Mouse (Mus musculus) MEL (cell line): Measurements from ENCODE around the gene Rpa3. TPM values are rescaled to one million over a fixed set of nuclear protein-coding genes. Genes with fewer than 3 reads are reported as not detected.

Experiments
- DNase-seq: peaks from one replicate; pipeline ENCODE4 v3.0.0; 2011; ENCODE audit warnings: low read depth, low spot score
- H3K27ac ChIP-seq: 2 replicates; pipeline ENCODE4 v1.5.1; 2012; ENCODE audit warnings: low read depth, mild to moderate bottlenecking, control low read depth, low read length, moderate library complexity; ENCODE audit not compliant: control insufficient read depth
- H3K27me3 ChIP-seq, 2 experiments: fragments of 150-350 bp in 1 of 2; sonication (generic) in 1 of 2; 2 replicates each; pipeline ENCODE4 v1.6.1; 2012; ENCODE audit warnings: low read length in 2 of 2, mild to moderate bottlenecking in 2 of 2, improper control_type of control experiment in 1 of 2, moderate library complexity in 1 of 2; ENCODE audit not compliant: insufficient read depth in 2 of 2, control insufficient read depth in 1 of 2
- H3K36me3 ChIP-seq, 2 experiments: 2 replicates each; pipeline ENCODE4 v1.6.1; 2012 to 2014; ENCODE audit warnings: low read length in 2 of 2, improper control_type of control experiment in 1 of 2, inconsistent platforms in 1 of 2, mild to moderate bottlenecking in 1 of 2; ENCODE audit not compliant: insufficient read depth in 2 of 2, control insufficient read depth in 1 of 2
- H3K4me1 ChIP-seq, 2 experiments: fragments of 150-350 bp in 1 of 2; sonication (generic) in 1 of 2; 2 replicates each; pipeline ENCODE4 v1.6.1; 2012; ENCODE audit warnings: low read length in 2 of 2, improper control_type of control experiment in 1 of 2, mild to moderate bottlenecking in 1 of 2; ENCODE audit not compliant: insufficient read depth in 2 of 2, control insufficient read depth in 1 of 2
- H3K4me3 ChIP-seq, 2 experiments: fragments of 150-350 bp in 1 of 2; sonication (generic) in 1 of 2; 2 replicates each; pipeline ENCODE4 v1.5.1; 2012; ENCODE audit warnings: low read depth in 2 of 2, low read length in 2 of 2, mild to moderate bottlenecking in 2 of 2, moderate library complexity in 2 of 2, control low read depth in 1 of 2, improper control_type of control experiment in 1 of 2; ENCODE audit not compliant: control insufficient read depth in 1 of 2, insufficient read depth in 1 of 2
- H3K79me2 ChIP-seq: 2 replicates; pipeline ENCODE4 v1.6.1; 2012; ENCODE audit warnings: mild to moderate bottlenecking, low read length, moderate library complexity; ENCODE audit not compliant: control insufficient read depth, poor library complexity, insufficient read depth
- H3K9ac ChIP-seq: 2 replicates; pipeline ENCODE4 v1.6.1; 2012; ENCODE audit warnings: low read depth, mild to moderate bottlenecking, control low read depth, low read length, moderate library complexity; ENCODE audit not compliant: control insufficient read depth, poor library complexity, severe bottlenecking
- H3K9me3 ChIP-seq: fragments of 150-350 bp; sonication (generic); replicated peaks from 2 replicates; pipeline ENCODE4 v1.6.1; 2012; ENCODE audit warnings: mild to moderate bottlenecking, low read length, improper control_type of control experiment, moderate library complexity; ENCODE audit not compliant: insufficient read depth
- ELF1 ChIP-seq: IDR thresholded peaks from 2 replicates; pipeline ENCODE4 v1.6.1; 2014; ENCODE audit warnings: low read depth, mild to moderate bottlenecking, inconsistent platforms, low read length, improper control_type of control experiment, moderate library complexity
- ETS1 ChIP-seq: IDR thresholded peaks from 2 replicates; pipeline ENCODE4 v1.6.1; 2012; ENCODE audit warnings: low read depth, mild to moderate bottlenecking, inconsistent platforms, low read length, improper control_type of control experiment, moderate library complexity
- KAT2A ChIP-seq: conservative IDR thresholded peaks from 2 replicates; pipeline ENCODE4 v1.6.1; 2012; ENCODE audit warnings: low read depth, low read length, improper control_type of control experiment, inconsistent platforms
- MEF2A ChIP-seq: IDR thresholded peaks from 2 replicates; pipeline ENCODE4 v1.6.1; 2014; ENCODE audit warnings: low read depth, mild to moderate bottlenecking, inconsistent platforms, low read length, improper control_type of control experiment; ENCODE audit not compliant: poor library complexity, insufficient replicate concordance, severe bottlenecking; ENCODE audit errors: extremely low read depth
- MXI1 ChIP-seq: IDR thresholded peaks from 2 replicates; pipeline ENCODE4 v1.6.1; 2011; ENCODE audit warnings: mild to moderate bottlenecking, low read depth, low read length, improper control_type of control experiment
- MYC ChIP-seq: IDR thresholded peaks from 2 replicates; pipeline ENCODE4 v1.6.1; 2011; ENCODE audit warnings: low read depth, mild to moderate bottlenecking, low read length, improper control_type of control experiment, moderate library complexity
- NELFE ChIP-seq: IDR thresholded peaks from 2 replicates; pipeline ENCODE4 v1.6.1; 2011; ENCODE audit warnings: low read depth, low read length, improper control_type of control experiment
- NRF1 ChIP-seq: IDR thresholded peaks from 2 replicates; pipeline ENCODE4 v1.6.1; 2014; ENCODE audit warnings: low read depth, mild to moderate bottlenecking, inconsistent platforms, low read length, improper control_type of control experiment, moderate library complexity; ENCODE audit not compliant: poor library complexity, insufficient read depth, severe bottlenecking
- POLR2A ChIP-seq, 2 experiments: IDR thresholded peaks; 2 replicates each; pipeline ENCODE4 v1.6.1; 2011 to 2012; ENCODE audit warnings: low read length in 2 of 2, mild to moderate bottlenecking in 2 of 2, control low read depth in 1 of 2, improper control_type of control experiment in 1 of 2, low read depth in 1 of 2, moderate library complexity in 1 of 2; ENCODE audit not compliant: control insufficient read depth in 1 of 2, insufficient read depth in 1 of 2, poor library complexity in 1 of 2
- SIN3A ChIP-seq: IDR thresholded peaks from 2 replicates; pipeline ENCODE4 v1.6.1; 2012; ENCODE audit warnings: low read length, improper control_type of control experiment, inconsistent platforms
- TAL1 ChIP-seq: IDR thresholded peaks from 2 replicates; pipeline ENCODE4 v1.6.1; 2012; ENCODE audit warnings: mild to moderate bottlenecking, inconsistent platforms, low read length, moderate library complexity, mixed read lengths
- TBP ChIP-seq: IDR thresholded peaks from 2 replicates; pipeline ENCODE4 v1.8.0; 2011; ENCODE audit warnings: low read depth, low read length, improper control_type of control experiment
- USF1 ChIP-seq: IDR thresholded peaks from 2 replicates; pipeline ENCODE4 v1.6.1; 2014; ENCODE audit warnings: low read depth, mild to moderate bottlenecking, inconsistent platforms, low read length, improper control_type of control experiment, moderate library complexity
- USF2 ChIP-seq, 2 experiments: IDR thresholded peaks; 2 replicates each; pipeline ENCODE4 v1.6.1; 2011 to 2012; ENCODE audit warnings: improper control_type of control experiment in 2 of 2, low read length in 2 of 2, borderline replicate concordance in 1 of 2, inconsistent platforms in 1 of 2, low read depth in 1 of 2, mild to moderate bottlenecking in 1 of 2; ENCODE audit not compliant: insufficient read depth in 1 of 2
- ZC3H11A ChIP-seq: IDR thresholded peaks from 2 replicates; pipeline ENCODE4 v1.6.1; 2012; ENCODE audit warnings: low read depth, mild to moderate bottlenecking, inconsistent platforms, low read length, improper control_type of control experiment
- polyA plus RNA-seq, 2 experiments: library from polyadenylated mRNA; stranded (reverse) in 1 of 2; unstranded in 1 of 2; fragments of >175 nt in 1 of 2; fragments of >200 nt in 1 of 2; gene quantifications; 2 replicates each; pipeline versions ENCODE4 v1.2.1 to v1.2.4; 2012; ENCODE audit warnings: low replicate concordance in 2 of 2, low read depth in 1 of 2; ENCODE audit not compliant: insufficient read length in 2 of 2, insufficient read depth in 1 of 2, missing spikeins in 1 of 2
- total RNA-seq: library from RNA; depleted of rRNA; stranded (reverse); fragments of 300-350 nt; gene quantifications from 2 replicates; pipeline ENCODE4 v1.2.3, GENCODE M21; 2012

Gene Rpa3
- total and polyA plus RNA-seq, 3 experiments, result 78.2 to 80.9 TPM; not detected in 1

DNA sequence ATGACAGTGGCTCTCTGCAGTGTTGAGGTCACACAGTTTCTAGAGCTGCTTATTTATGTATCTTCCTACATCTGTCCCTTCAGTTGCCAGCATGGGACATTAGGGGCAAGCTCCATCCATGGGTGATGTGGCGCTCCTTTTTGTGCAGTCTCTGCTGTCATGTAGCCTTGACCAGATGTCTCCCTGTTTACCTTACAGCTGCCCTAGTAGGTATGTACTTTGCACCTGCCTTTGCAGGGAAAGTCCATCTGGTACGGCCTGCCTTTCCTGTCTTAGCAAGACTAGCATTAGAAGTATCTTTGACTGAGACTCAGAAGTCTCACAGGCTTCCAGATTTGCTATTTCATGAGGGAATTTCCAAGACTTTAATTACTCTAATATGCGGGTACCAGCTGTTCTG, 12.1 kb upstream of the Rpa3 start:
- no peak for TF ChIP-seq KAT2A
- TF ChIP-seq ETS1, result no peak
- no peak for TF ChIP-seq TAL1
- no peak for TF ChIP-seq USF1
- TF ChIP-seq USF2 (IDR thresholded peaks at IDR 0.05; ENCODE audit: borderline replicate concordance in 1 of 2, insufficient read depth in 1 of 2, low read depth in 1 of 2, low read length in 2 of 2), result no peak
- TF ChIP-seq NRF1, result no peak
- TF ChIP-seq ZC3H11A, result no peak
- no peak for TF ChIP-seq POLR2A (IDR thresholded peaks at IDR 0.05; ENCODE audit: control insufficient read depth in 1 of 2, insufficient read depth in 1 of 2, low read depth in 1 of 2, low read length in 2 of 2, poor library complexity in 1 of 2)
- TF ChIP-seq NELFE, result no peak
- TF ChIP-seq MEF2A, result no peak
- no peak for TF ChIP-seq MYC
- TF ChIP-seq TBP, result no peak
- H3K9me3 ChIP-seq, result no peaks in the 10 kb centered on the region
- H3K79me2 ChIP-seq, result no peaks in the 10 kb centered on the region; the same call in 1 of the 2 replicates
- H3K9ac ChIP-seq, result no peak overlapping the region
- no peak overlapping the region for H3K4me3 ChIP-seq
- no peaks in the 10 kb centered on the region for H3K27me3 ChIP-seq
- H3K27ac ChIP-seq, result no peak overlapping the region
- no peak for DNase-seq
- H3K36me3 ChIP-seq, result no peaks in the 10 kb centered on the region
- no peaks in the 10 kb centered on the region; a peak in 1 of 4 replicates for H3K4me1 ChIP-seq

- H3K27ac ChIP-seq, result peak overlapping the region; percentile 56; the same call in 1 of the 2 replicates
- peak overlapping the region; percentile 81 for H3K9ac ChIP-seq
- no peak for DNase-seq
- peak; percentile 29; the same call in 1 of the 2 replicates for TF ChIP-seq MXI1
- TF ChIP-seq ELF1, result no peak
- TF ChIP-seq SIN3A, result peak; percentile 16; the same call in 1 of the 2 replicates
- no peak for TF ChIP-seq USF2 (IDR thresholded peaks at IDR 0.05; ENCODE audit: borderline replicate concordance in 1 of 2, insufficient read depth in 1 of 2, low read depth in 1 of 2, low read length in 2 of 2)
- H3K36me3 ChIP-seq, result peaks cover 5 to 8% of the 10 kb centered on the region in 2 experiments; a peak in 3 of 4 replicates
- peak overlapping the region; percentile 82 to 90 for H3K4me3 ChIP-seq
- H3K4me1 ChIP-seq, result peaks cover 0 to 7% of the 10 kb centered on the region in 2 experiments; a peak in 2 of 4 replicates
- H3K9me3 ChIP-seq, result no peaks in the 10 kb centered on the region
- H3K27me3 ChIP-seq, result no peaks in the 10 kb centered on the region
- H3K79me2 ChIP-seq, result peaks cover 13% of the 10 kb centered on the region
Observed at GRCm38 (mm10) chr6:8259667-8260044, 683 bp upstream of the Rpa3 start.
